Mouse (Mus musculus) heart, embryonic 10.5 days (tissue): ENCODE measurements around the gene Irf9. TPM values are rescaled to one million over a fixed set of nuclear protein-coding genes. Genes with fewer than 3 reads are reported as not detected.

Source experiments
- DNase-seq: peaks from one replicate; pipeline ENCODE4 v3.0.0-alpha.2; 2017; ENCODE audit warnings: low spot score
- H3K27ac ChIP-seq: fragments of 300-500 bp; sonication (generic); 2 replicates; pipeline ENCODE4 v1.5.1; 2016; ENCODE audit warnings: mild to moderate bottlenecking
- H3K27me3 ChIP-seq: fragments of 300-500 bp; sonication (generic); 2 replicates; pipeline ENCODE4 v1.6.1; 2016; ENCODE audit warnings: mild to moderate bottlenecking; ENCODE audit not compliant: poor library complexity, insufficient read depth, severe bottlenecking
- H3K36me3 ChIP-seq: fragments of 300-500 bp; sonication (generic); 2 replicates; pipeline ENCODE4 v1.6.1; 2016; ENCODE audit warnings: mild to moderate bottlenecking, moderate library complexity
- H3K4me1 ChIP-seq: fragments of 300-500 bp; sonication (generic); 2 replicates; pipeline ENCODE4 v1.6.1; 2016; ENCODE audit warnings: mild to moderate bottlenecking
- H3K4me3 ChIP-seq: fragments of 300-500 bp; sonication (generic); 2 replicates; pipeline ENCODE4 v1.5.1; 2016; ENCODE audit warnings: mild to moderate bottlenecking, moderate library complexity
- H3K9me3 ChIP-seq: fragments of 300-500 bp; sonication (generic); 2 replicates; pipeline ENCODE4 v1.6.1; 2016; ENCODE audit warnings: mild to moderate bottlenecking, moderate library complexity
- WGBS: fragments of 180-500 bp; shearing (Covaris S2); methylation state at CpG from one replicate; pipeline ENCODE4 v1.1.7; 2016; 5-methylcytosine and 5-hydroxymethylcytosine counted together
- polyA plus RNA-seq: library from polyadenylated mRNA; unstranded; fragments of >200 nt; fragmentation: Nextera tagmentation; extraction: Ambion mirVana; gene quantifications from 2 replicates; pipeline ENCODE4 v1.2.1, GENCODE M21; 2016

Irf9 gene
- polyA plus RNA-seq, 1 experiment from 2014 or later = 5.9 TPM

DNA sequence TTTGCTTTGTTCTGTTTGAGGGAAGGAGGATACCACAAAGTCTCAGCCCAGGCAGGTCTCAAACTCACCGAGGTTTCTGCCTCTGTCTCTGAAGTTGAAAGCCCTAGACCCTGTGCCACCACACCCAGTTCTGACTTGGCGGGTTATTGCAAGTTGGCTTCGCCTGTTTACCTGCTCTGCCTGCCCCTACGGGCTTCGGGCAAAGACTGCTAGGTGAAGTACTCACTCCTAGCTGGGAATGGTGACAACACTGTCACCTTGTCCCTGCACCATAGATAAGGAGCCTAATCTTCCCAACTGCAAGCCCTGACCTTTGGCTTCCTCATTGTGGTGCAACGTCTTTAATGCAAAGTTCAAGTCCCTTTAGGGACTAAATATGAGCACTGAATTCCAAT lies 17.8 kb upstream of the Irf9 start:
- 43% methylated on average over 6 of the region's 6 CpGs for WGBS
- peaks cover 28% of the 10 kb centered on the region for H3K4me1 ChIP-seq
- H3K9me3 ChIP-seq = no peaks in the 10 kb centered on the region
- peak overlapping the region; percentile 77; the same call in 1 of the 2 replicates for H3K4me3 ChIP-seq
- peaks cover 30% of the 10 kb centered on the region for H3K36me3 ChIP-seq
- H3K27me3 ChIP-seq = no peaks in the 10 kb centered on the region
- DNase-seq = no peak
- H3K27ac ChIP-seq = peak overlapping the region; percentile 88

- no peak overlapping the region for H3K4me3 ChIP-seq
- peaks cover 25% of the 10 kb centered on the region for H3K36me3 ChIP-seq
- 80% methylated on average over 2 of the region's 2 CpGs for WGBS
- no peak for DNase-seq
- H3K27me3 ChIP-seq = no peaks in the 10 kb centered on the region
- H3K27ac ChIP-seq = peak overlapping the region; percentile 88
- no peaks in the 10 kb centered on the region for H3K9me3 ChIP-seq
- peaks cover 28% of the 10 kb centered on the region for H3K4me1 ChIP-seq
Observed at GRCm38 (mm10) chr14:55586149-55586548, 17.2 kb upstream of the Irf9 start.

- no peak for DNase-seq
- H3K4me3 ChIP-seq = no peak overlapping the region
- H3K4me1 ChIP-seq = peaks cover 44% of the 10 kb centered on the region
- peaks cover 19% of the 10 kb centered on the region for H3K36me3 ChIP-seq
- 84% methylated on average over 5 of the region's 5 CpGs for WGBS
- no peak overlapping the region for H3K27ac ChIP-seq
- H3K27me3 ChIP-seq = no peaks in the 10 kb centered on the region
- H3K9me3 ChIP-seq = no peaks in the 10 kb centered on the region
Observed at GRCm38 (mm10) chr14:55589271-55589670, 14.1 kb upstream of the Irf9 start.

DNA sequence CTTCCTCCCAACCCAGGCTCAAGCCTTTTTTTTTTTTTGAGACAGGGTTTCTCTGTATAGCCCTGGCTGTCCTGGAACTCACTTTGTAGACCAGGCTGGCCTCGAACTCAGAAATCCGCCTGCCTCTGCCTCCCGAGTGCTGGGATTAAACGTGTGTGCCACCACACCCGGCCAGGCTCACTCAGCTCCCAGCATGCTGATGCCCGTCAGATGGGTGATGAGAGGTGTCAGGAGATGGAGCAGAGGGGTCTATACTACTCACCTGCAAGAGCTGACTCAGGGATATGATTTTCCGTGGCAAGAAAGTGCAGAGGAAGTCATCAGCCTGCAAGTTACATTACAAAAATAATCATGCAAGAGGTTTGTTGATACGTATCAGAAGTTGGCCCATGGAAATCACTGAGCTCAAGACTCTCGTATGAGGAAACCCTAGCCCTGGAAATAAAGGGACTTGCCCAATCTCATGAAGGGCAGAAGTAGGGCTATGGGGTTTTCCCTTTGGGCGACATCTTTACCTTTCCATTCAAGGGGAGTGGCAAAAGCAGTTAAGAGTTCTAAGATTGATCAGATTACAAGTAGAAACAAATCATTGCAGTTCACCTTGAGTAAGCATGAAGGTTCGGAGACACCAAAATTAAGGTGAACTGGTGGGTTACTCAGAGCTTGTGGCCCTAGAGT lies 13.5 kb upstream of the Irf9 start:
- Histone ChIP-seq H3K4me3 (peak overlapping the region; percentile 98), H3K27ac (peak overlapping the region; percentile 96), H3K4me1 (peaks cover 38% of the 10 kb centered on the region), H3K36me3 (peaks cover 25% of the 10 kb centered on the region), H3K27me3 (no peaks in the 10 kb centered on the region), H3K9me3 (no peaks in the 10 kb centered on the region)
- 81% methylated on average over 11 of the region's 11 CpGs for WGBS
- DNase-seq = no peak

DNA sequence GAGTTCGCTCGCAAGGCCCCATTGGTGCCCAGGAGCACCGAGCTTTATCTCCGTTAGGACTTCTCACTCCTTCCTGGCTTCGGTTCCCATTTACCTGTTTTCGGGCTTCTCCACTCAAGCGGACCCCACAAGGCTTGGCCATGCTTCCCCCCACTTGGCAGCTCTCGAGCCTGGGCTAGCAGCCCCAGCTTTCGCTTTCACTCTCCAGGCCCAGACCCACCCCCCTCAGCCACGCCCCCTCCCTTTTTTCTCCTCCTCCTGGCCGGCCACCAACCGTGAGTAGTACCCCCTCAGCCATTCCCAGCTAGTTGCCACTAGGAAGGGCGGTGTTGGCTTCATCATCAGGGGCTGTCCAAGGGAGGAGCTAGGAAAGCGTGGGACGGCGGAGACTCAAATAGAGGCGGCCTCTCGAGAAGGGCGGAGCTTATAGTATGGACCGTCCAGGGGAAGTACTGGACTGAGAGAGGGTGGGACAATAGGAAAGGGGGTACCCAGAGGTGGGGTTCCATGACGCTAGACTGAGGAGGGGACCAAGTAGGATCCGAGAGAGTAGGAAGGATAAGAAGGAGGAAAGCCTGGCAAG lies 12.5 kb upstream of the Irf9 start, which contains the start of gene Psme2:
Psme2 (minus strand) TSS at position 366 of the 583 bp plus-strand sequence.
- Histone ChIP-seq H3K27ac (peak within 1 kb of the TSS; percentile 96), H3K27me3 (no peaks in the 10 kb centered on the region), H3K4me1 (peaks cover 31% of the 10 kb centered on the region), H3K36me3 (peaks cover 34% of the 10 kb centered on the region), H3K4me3 (peak within 1 kb of the TSS; percentile 98), H3K9me3 (no peaks in the 10 kb centered on the region)
- peak; percentile 98 for DNase-seq
- WGBS = 1% methylated on average over 22 of the region's 22 CpGs

- Histone ChIP-seq H3K4me1 (peaks cover 31% of the 10 kb centered on the region), H3K36me3 (peaks cover 40% of the 10 kb centered on the region), H3K27ac (peak within 1 kb of the TSS; percentile 96), H3K27me3 (no peaks in the 10 kb centered on the region), H3K9me3 (no peaks in the 10 kb centered on the region), H3K4me3 (peak within 1 kb of the TSS; percentile 98)
- DNase-seq = peak; percentile 98
- WGBS = under 1% methylated on average over 33 of the region's 33 CpGs
Observed at GRCm38 (mm10) chr14:55591331-55591891, 12.0 kb upstream of the Irf9 start, which contains the start of gene Rnf31. Rnf31 (plus strand) TSS chr14:55591708.

- WGBS = 7% methylated on average over 16 of the region's 16 CpGs
- no peak for DNase-seq
- Histone ChIP-seq H3K27me3 (no peaks in the 10 kb centered on the region), H3K4me1 (peaks cover 31% of the 10 kb centered on the region), H3K27ac (peak overlapping the region; percentile 96), H3K36me3 (peaks cover 45% of the 10 kb centered on the region), H3K9me3 (no peaks in the 10 kb centered on the region), H3K4me3 (peak overlapping the region; percentile 98)
Observed at GRCm38 (mm10) chr14:55592226-55592625, 11.1 kb upstream of the Irf9 start.

DNA sequence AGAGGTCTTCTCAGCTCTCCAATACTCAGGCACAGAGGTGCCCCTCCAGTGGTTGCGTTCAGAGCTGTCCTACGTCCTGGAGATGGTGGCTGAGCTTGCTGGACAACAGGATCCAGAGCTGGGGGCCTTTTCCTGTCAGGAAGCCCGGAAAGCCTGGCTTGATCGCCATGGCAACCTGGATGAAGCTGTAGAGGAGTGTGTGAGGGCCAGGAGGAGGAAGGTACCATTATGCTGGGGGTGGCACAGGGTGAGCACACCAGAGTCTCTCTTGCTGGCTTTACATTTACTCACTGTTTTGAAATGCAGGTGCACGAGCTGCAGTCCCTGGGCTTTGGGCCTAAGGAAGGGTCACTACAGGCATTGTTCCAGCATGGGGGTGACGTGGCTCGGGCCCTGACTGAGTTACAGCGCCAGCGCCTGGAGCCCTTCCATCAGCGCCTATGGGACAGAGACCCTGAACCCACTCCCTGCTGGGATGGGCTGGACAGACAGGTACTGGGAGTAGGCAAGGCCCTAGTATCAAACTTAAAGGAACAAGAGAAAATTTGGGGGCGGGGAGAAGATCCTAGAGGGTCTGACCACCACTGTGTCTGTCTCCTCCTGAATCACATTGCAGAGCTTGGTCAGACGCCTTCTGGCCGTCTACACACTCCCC lies 7.2 kb upstream of the Irf9 start:
- WGBS = 80% methylated on average over 13 of the region's 13 CpGs
- Histone ChIP-seq H3K36me3 (peaks cover 71% of the 10 kb centered on the region), H3K9me3 (no peaks in the 10 kb centered on the region), H3K27ac (no peak overlapping the region), H3K27me3 (no peaks in the 10 kb centered on the region), H3K4me1 (peaks cover 24% of the 10 kb centered on the region), H3K4me3 (0 out of 2 replicates have a peak overlapping the region, but pooled peaks have one; percentile 1)
- peak; percentile 74 for DNase-seq

GRCm38 (mm10) chr14:55598521-55599390 lies 4.6 kb upstream of the Irf9 start:
- no peaks in the 10 kb centered on the region for H3K9me3 ChIP-seq
- H3K4me3 ChIP-seq = no peak overlapping the region
- H3K4me1 ChIP-seq = peaks cover 15% of the 10 kb centered on the region
- H3K27ac ChIP-seq = no peak overlapping the region
- H3K36me3 ChIP-seq = peaks cover 95% of the 10 kb centered on the region
- H3K27me3 ChIP-seq = no peaks in the 10 kb centered on the region
- 93% methylated on average over 21 of the region's 21 CpGs for WGBS
- peak; percentile 73 for DNase-seq

DNA sequence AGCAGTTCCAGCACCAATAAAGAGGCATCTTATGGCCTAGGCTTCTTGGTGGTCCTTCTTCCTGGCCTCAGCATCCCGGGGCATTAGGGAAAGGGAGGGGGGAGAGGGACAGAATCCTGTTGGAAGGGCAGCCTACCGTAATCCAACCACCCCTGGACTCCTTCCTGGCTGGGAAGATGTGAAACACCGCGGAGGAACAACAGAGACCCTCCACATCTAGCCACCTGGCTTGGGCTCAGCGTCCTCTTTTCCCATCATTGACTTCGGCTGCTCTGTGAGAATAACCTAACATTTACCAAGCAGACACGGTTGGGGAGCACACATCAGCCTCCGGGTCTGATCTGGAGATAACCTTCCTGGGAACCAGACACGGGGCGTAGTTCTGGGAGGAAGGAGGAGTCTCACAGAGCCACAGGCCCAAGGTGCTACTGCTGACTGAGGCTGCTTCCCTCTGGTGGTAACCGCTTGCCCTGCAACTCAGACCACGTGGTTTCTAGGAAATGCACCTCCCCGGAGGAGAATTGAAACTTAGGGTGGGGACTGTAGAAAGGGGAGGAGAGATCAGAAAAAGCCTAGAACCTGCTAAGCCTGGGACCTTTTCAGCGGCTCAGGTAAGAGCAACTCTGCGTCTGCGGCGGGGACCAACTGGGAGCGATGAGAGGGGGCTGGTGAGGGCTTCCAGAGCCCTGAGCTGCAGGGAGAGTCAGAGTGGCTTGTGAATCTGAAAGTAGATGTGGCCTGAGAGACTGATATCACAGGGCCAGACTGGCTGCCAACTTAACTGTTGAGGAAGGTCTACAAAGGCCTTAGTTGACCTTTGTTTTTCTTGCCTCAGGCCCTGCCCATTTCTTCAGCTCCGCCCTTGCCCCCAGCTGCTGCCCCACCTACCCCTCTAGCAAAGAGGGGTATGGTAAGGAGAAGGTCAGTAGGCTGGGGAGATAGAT lies 534 bp downstream of the Irf9 start:
- Histone ChIP-seq H3K9me3 (no peaks in the 10 kb centered on the region), H3K36me3 (peaks cover 86% of the 10 kb centered on the region), H3K4me3 (peak overlapping the region; percentile 57), H3K27me3 (no peaks in the 10 kb centered on the region), H3K27ac (peak overlapping the region; percentile 89), H3K4me1 (peaks cover 20% of the 10 kb centered on the region)
- 20% methylated on average over 19 of the region's 19 CpGs for WGBS
- peak; percentile 96 for DNase-seq

DNA sequence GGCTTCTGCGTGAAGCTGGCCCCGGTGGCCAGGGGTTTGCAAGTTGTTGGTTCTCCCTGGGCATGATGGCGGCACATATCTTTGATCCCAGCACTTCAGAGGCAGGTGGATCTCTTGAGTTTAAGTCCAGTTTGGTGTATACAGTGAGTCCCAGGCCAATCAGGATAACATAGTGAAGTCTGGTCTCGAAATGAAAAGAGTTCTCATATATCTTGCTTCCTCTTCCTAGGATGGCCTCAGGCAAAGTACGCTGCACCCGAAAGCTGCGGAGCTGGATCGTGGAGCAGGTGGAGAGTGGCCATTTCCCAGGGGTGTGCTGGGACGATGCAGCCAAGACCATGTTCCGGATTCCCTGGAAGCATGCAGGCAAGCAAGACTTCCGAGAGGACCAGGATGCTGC lies 1.5 kb downstream of the Irf9 start:
- Histone ChIP-seq H3K27me3 (no peaks in the 10 kb centered on the region), H3K9me3 (no peaks in the 10 kb centered on the region), H3K4me3 (peak overlapping the region; percentile 57; the same call in 1 of the 2 replicates), H3K36me3 (peaks cover 86% of the 10 kb centered on the region), H3K4me1 (peaks cover 20% of the 10 kb centered on the region), H3K27ac (no peak overlapping the region)
- 93% methylated on average over 11 of the region's 11 CpGs for WGBS
- no peak for DNase-seq
